Mouse (Mus musculus) liver, embryonic 11.5 days (tissue): ENCODE results near the gene Zfp26. TPM values are rescaled to one million over a fixed set of nuclear protein-coding genes. Genes with fewer than 3 reads are reported as not detected.

Experiments
- ATAC-seq: fragments of 200-750 bp; cut with Nextera tagmentation; replicated peaks from 2 replicates; pipeline ENCODE4 v1.8.0; 2017; ENCODE audit warnings: moderate number of reproducible peaks, mild to moderate bottlenecking, moderate TSS enrichment, moderate library complexity; ENCODE audit not compliant: low FRiP score
- DNase-seq: peaks from one replicate; pipeline ENCODE4 v3.0.0-alpha.2; 2017; ENCODE audit warnings: low spot score
- H3K27ac ChIP-seq: fragments of 300-500 bp; sonication (generic); 2 replicates; pipeline ENCODE4 v1.5.1; 2014; ENCODE audit warnings: mild to moderate bottlenecking, low read depth, low read length, control low read depth
- H3K27me3 ChIP-seq: fragments of 300-500 bp; sonication (generic); replicated peaks from 2 replicates; pipeline ENCODE4 v1.6.1; 2014; ENCODE audit warnings: low read length, mixed read lengths; ENCODE audit not compliant: control insufficient read depth, insufficient read depth
- H3K36me3 ChIP-seq: fragments of 300-500 bp; sonication (generic); 2 replicates; pipeline ENCODE4 v1.6.1; 2014; ENCODE audit warnings: mild to moderate bottlenecking, low read length, moderate library complexity, mixed read lengths; ENCODE audit not compliant: control insufficient read depth, insufficient read depth
- H3K4me1 ChIP-seq: fragments of 300-500 bp; sonication (generic); replicated peaks from 2 replicates; pipeline ENCODE4 v1.6.1; 2014; ENCODE audit warnings: low read length, mixed read lengths; ENCODE audit not compliant: control insufficient read depth, insufficient read depth
- H3K4me2 ChIP-seq: fragments of 300-500 bp; sonication (generic); 2 replicates; pipeline ENCODE4 v1.6.1; 2014; ENCODE audit warnings: mild to moderate bottlenecking, control low read depth, moderate library complexity
- H3K4me3 ChIP-seq: fragments of 300-500 bp; sonication (generic); 2 replicates; pipeline ENCODE4 v1.5.1; 2014; ENCODE audit warnings: low read depth, low read length, control low read depth
- H3K9ac ChIP-seq: fragments of 300-500 bp; sonication (generic); 2 replicates; pipeline ENCODE4 v1.6.1; 2014; ENCODE audit warnings: low read depth, low read length, control low read depth
- H3K9me3 ChIP-seq: fragments of 300-500 bp; sonication (generic); 2 replicates; pipeline ENCODE4 v1.6.1; 2016; ENCODE audit warnings: low read length, inconsistent platforms, mixed read lengths; ENCODE audit not compliant: control insufficient read depth
- WGBS: fragments of 180-500 bp; shearing (Covaris S2); extraction: QIAGEN DNeasy Blood & Tissue Kit; methylation state at CpG from one replicate; pipeline ENCODE4 v1.1.7; 2014; 5-methylcytosine and 5-hydroxymethylcytosine counted together
- polyA plus RNA-seq: library from polyadenylated mRNA; unstranded; fragments of >200 nt; fragmentation: Nextera tagmentation; extraction: Ambion mirVana; gene quantifications from 2 replicates; pipeline ENCODE4 v1.2.1, GENCODE M21; 2014

Zfp26 gene
- polyA plus RNA-seq, 1 experiment from 2014 or later, result 15.1 TPM

- no peak; the same call in 1 of the 2 replicates for ATAC-seq
- 94% methylated on average over 1 of the region's 1 CpGs for WGBS
- no peak overlapping the region for H3K4me2 ChIP-seq
Measured at GRCm38 (mm10) chr9:20476632-20477031, 16.7 kb upstream of the Zfp26 start.

GRCm38 (mm10) chr9:20466761-20467442 is 6.9 kb upstream of the Zfp26 start:
- DNase-seq (peak; percentile 43), ATAC-seq (peak; percentile 62; the same call in 1 of the 2 replicates)
- no peak overlapping the region for H3K9ac ChIP-seq
- 55% methylated on average over 7 of the region's 7 CpGs for WGBS
- H3K4me1 ChIP-seq, result no peaks in the 10 kb centered on the region
- peaks cover 5% of the 10 kb centered on the region; the same call in 1 of the 2 replicates for H3K9me3 ChIP-seq
- peaks cover 31% of the 10 kb centered on the region for H3K36me3 ChIP-seq
- no peak overlapping the region for H3K4me2 ChIP-seq
- no peaks in the 10 kb centered on the region for H3K27me3 ChIP-seq
- H3K27ac ChIP-seq, result no peak overlapping the region
- H3K4me3 ChIP-seq, result no peak overlapping the region

More at GRCm38 (mm10) chr9:20476632-20477031, 16.7 kb upstream of the Zfp26 start:
- Histone ChIP-seq H3K27ac (no peak overlapping the region), H3K9me3 (no peaks in the 10 kb centered on the region), H3K27me3 (no peaks in the 10 kb centered on the region), H3K4me1 (no peaks in the 10 kb centered on the region), H3K4me3 (no peak overlapping the region), H3K9ac (no peak overlapping the region), H3K36me3 (peaks cover 19% of the 10 kb centered on the region)
- DNase-seq, result no peak

DNA sequence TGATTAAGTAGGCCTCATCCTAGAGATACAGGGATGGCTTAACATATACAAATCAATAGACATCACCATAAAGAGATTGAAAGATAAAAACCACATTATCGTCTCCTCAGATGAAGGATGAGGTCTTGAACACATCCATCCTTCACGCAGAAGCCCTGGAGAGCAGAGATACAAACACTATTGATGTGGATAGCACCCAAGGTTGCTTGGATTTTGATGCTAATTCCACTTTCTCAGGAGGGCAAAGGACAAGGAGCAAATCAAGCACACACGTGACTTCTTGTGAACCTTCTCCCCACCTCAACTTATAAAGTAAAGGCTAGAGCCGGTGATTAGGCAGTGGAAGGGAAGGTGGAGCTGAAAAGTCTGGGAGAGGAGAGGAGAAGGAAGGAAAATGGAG is 6.3 kb downstream of the Zfp26 start:
- Histone ChIP-seq H3K27me3 (no peaks in the 10 kb centered on the region), H3K4me3 (no peak overlapping the region), H3K4me1 (peaks cover 3% of the 10 kb centered on the region; the same call in 1 of the 2 replicates), H3K9ac (no peak overlapping the region), H3K9me3 (no peaks in the 10 kb centered on the region), H3K36me3 (peaks cover 15% of the 10 kb centered on the region), H3K4me2 (no peak overlapping the region), H3K27ac (no peak overlapping the region)
- WGBS, result 91% methylated on average over 4 of the region's 4 CpGs
- no peak for DNase-seq
- ATAC-seq, result no peak

DNA sequence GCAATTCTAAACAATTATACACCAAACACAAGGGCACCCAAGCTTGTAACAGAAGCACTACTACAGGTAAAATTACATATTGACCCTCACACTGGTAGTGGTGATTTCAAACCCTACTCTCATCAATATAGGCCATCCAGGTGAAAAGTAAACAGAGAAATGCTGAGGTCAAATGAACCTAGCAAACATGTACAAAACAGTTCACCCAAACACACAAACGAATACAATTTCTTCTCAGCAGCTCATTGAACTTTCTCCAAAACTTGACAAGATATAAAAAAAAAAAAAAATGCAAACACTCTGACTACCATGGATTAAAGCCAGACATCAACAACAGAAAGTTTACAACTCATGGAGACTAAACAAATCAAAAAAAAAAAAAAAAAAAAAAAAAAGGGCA is 8.5 kb downstream of the Zfp26 start:
- no peaks in the 10 kb centered on the region for H3K27me3 ChIP-seq
- H3K36me3 ChIP-seq, result peaks cover 22% of the 10 kb centered on the region
- no peak overlapping the region for H3K27ac ChIP-seq
- no peak for ATAC-seq
- no peak overlapping the region for H3K4me3 ChIP-seq
- no peaks in the 10 kb centered on the region for H3K4me1 ChIP-seq
- no peaks in the 10 kb centered on the region for H3K9me3 ChIP-seq
- no peak overlapping the region for H3K9ac ChIP-seq
- no peak overlapping the region for H3K4me2 ChIP-seq
- WGBS, result 94% methylated on average over 1 of the region's 1 CpGs
- no peak for DNase-seq

DNA sequence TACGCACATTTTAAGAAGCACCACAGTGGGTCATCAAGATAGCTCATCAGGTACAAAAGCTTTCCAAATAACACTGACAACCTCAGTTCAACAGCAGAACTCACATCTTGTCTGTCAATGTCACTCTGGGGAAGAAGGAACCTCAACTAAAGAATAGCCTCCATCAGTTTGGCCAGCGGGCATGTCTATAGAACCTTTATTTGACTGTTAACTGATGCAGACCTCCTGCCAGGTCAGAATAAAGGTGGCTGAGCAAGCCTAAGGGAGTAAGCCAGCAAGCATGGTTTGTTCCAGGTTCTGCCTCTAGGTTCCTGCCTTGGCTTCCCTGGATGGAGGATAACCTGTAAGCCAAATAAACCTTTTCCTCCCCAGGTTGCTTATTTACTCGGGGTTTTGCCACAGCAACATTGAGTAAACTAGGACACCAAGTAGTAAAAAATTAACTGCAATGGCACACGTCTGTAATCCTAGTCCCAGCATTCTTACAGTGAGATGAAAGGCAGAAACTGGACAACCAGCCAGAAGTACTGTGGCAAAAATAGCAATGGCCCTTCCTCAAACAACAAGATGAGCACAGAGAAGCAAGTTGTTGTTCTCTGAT is 16.7 kb downstream of the Zfp26 start:
- no peak overlapping the region for H3K9ac ChIP-seq
- no peaks in the 10 kb centered on the region for H3K4me1 ChIP-seq
- H3K4me2 ChIP-seq, result no peak overlapping the region
- ATAC-seq, result no peak
- peaks cover 5% of the 10 kb centered on the region for H3K9me3 ChIP-seq
- WGBS, result 89% methylated on average over 4 of the region's 4 CpGs
- H3K4me3 ChIP-seq, result no peak overlapping the region
- H3K27ac ChIP-seq, result no peak overlapping the region
- no peaks in the 10 kb centered on the region for H3K27me3 ChIP-seq
- no peak for DNase-seq
- peaks cover 50% of the 10 kb centered on the region for H3K36me3 ChIP-seq

DNA sequence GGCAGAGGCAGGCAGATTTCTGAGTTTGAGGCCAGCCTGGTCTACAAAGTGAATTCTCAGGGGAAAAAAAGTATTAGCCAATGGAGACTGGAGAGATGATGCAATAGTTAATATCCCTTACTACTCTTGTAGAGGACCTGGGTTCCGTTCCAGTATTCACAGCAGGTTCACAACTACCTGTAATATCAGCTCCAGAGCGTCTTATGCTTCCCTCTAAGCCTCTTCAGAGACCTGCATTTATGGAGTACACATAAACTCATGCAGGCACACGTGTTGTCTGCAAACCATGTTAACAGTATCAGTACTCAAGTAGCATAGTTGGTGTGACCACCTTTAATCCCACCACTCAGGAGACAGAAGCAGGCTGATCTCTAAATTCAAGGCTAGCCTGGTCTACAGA is 30.0 kb downstream of the Zfp26 start:
- no peaks in the 10 kb centered on the region for H3K9me3 ChIP-seq
- no peak overlapping the region for H3K9ac ChIP-seq
- no peak overlapping the region for H3K4me3 ChIP-seq
- no peak for DNase-seq
- no peaks in the 10 kb centered on the region for H3K27me3 ChIP-seq
- no peak overlapping the region for H3K4me2 ChIP-seq
- H3K27ac ChIP-seq, result no peak overlapping the region
- no peaks in the 10 kb centered on the region for H3K4me1 ChIP-seq
- WGBS, result 79% methylated on average over 3 of the region's 3 CpGs
- no peaks in the 10 kb centered on the region for H3K36me3 ChIP-seq
- ATAC-seq, result no peak

GRCm38 (mm10) chr9:20411460-20411859 is 48.5 kb downstream of the Zfp26 start:
- no peaks in the 10 kb centered on the region for H3K9me3 ChIP-seq
- H3K4me2 ChIP-seq, result no peak overlapping the region
- ATAC-seq (no peak), DNase-seq (no peak)
- no peaks in the 10 kb centered on the region for H3K4me1 ChIP-seq
- no peaks in the 10 kb centered on the region for H3K36me3 ChIP-seq
- no peaks in the 10 kb centered on the region for H3K27me3 ChIP-seq
- H3K9ac ChIP-seq, result no peak overlapping the region
- H3K4me3 ChIP-seq, result no peak overlapping the region
- WGBS, result 24% methylated on average over 1 of the region's 1 CpGs
- H3K27ac ChIP-seq, result no peak overlapping the region

DNA sequence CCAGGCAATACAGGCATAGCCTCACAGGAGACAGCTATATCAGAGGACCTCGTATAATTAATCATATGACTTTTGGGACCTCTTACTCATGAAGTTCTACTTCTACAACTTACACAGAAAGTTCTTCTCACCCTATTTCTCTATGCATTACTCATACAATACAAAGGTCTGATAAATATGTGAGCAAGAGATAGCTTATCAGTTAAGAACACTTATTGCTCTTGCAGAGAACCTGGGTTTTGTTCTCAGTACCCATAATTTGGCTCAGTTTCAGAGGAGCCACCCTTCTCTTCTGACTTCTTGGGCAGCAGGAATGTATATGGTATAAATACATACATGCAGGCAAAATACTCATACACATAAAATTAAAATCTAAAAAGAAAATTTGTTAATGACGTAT is 50.6 kb downstream of the Zfp26 start:
- H3K4me1 ChIP-seq, result no peaks in the 10 kb centered on the region
- 80% methylated on average over 2 of the region's 2 CpGs for WGBS
- H3K9ac ChIP-seq, result no peak overlapping the region
- ATAC-seq, result no peak
- DNase-seq, result no peak
- no peak overlapping the region for H3K4me3 ChIP-seq
- H3K36me3 ChIP-seq, result no peaks in the 10 kb centered on the region
- no peak overlapping the region for H3K27ac ChIP-seq
- no peaks in the 10 kb centered on the region for H3K27me3 ChIP-seq
- H3K4me2 ChIP-seq, result no peak overlapping the region
- no peaks in the 10 kb centered on the region for H3K9me3 ChIP-seq

DNA sequence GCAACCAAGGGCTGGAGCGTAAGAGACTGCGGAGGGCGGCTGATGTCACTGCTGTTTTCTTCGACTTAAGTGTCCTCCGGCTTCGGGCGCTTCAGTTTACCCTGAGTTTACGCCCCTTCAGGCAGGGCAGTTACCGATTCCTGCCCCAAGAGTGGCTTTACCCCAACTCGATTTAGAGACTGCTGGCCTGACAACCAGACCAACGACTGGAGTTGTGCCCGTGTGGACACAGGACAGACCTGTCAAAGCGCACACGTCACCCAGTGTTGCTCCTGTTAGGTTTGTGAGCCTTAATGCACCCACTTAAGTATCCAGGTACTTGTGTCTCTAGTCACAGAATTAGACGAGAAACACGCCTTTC is 74.6 kb downstream of the Zfp26 start:
- peak overlapping the region; percentile 69 for H3K4me3 ChIP-seq
- no peaks in the 10 kb centered on the region; the same call in 1 of the 2 replicates for H3K9me3 ChIP-seq
- ATAC-seq (peak; percentile 68), DNase-seq (no peak)
- no peaks in the 10 kb centered on the region for H3K36me3 ChIP-seq
- H3K27me3 ChIP-seq, result no peaks in the 10 kb centered on the region
- 21% methylated on average over 16 of the region's 16 CpGs for WGBS
- H3K9ac ChIP-seq, result peak overlapping the region; percentile 67
- peak overlapping the region; percentile 62; the same call in 1 of the 2 replicates for H3K27ac ChIP-seq
- H3K4me1 ChIP-seq, result no peaks in the 10 kb centered on the region
- peak overlapping the region; percentile 84 for H3K4me2 ChIP-seq
